Mouse (Mus musculus) adrenal gland, adult 18-20 months (tissue): ENCODE results near the gene Mthfsd. TPM values are rescaled to one million over a fixed set of nuclear protein-coding genes. Genes with fewer than 3 reads are reported as not detected.
"Not testable (repeated sequence)": the region's sequence is repeated elsewhere in the genome, so short reads cannot be mapped to it uniquely, and the experiment has no call there.

Experiments
- DNase-seq, 2 experiments: peaks; one replicate each; pipeline ENCODE4 v3.0.0; 2021 to 2022; ENCODE audit warnings: low spot score in 2 of 2
- long read RNA-seq, 2 experiments: library from polyadenylated mRNA; stranded (forward); transcript quantifications; one replicate each; pipeline ENCODE4 v2.0.0; 2021
- total RNA-seq, 2 experiments: library from RNA; stranded (reverse); gene quantifications; 1 replicate in 1 of 2; 2 replicates in 1 of 2; pipeline ENCODE4 v1.2.3; 2021

The Mthfsd gene
- 10 to 100 TPM; 28.4 to 30.6 TPM for total RNA-seq
- long read RNA-seq, experiment 1, partial matches to known transcripts = 7 of 21 reads
- long read RNA-seq, experiment 1, other reads (novel, unspliced or antisense) = 10 of 21 reads
- long read RNA-seq, experiment 2, transcript Mthfsd-206 (10 exons, 1,060 nt) = major isoform, 12 of 57 reads
- long read RNA-seq, experiment 2, partial matches to known transcripts = 24 of 57 reads
- long read RNA-seq, experiment 2, other reads (novel, unspliced or antisense) = 21 of 57 reads

DNA sequence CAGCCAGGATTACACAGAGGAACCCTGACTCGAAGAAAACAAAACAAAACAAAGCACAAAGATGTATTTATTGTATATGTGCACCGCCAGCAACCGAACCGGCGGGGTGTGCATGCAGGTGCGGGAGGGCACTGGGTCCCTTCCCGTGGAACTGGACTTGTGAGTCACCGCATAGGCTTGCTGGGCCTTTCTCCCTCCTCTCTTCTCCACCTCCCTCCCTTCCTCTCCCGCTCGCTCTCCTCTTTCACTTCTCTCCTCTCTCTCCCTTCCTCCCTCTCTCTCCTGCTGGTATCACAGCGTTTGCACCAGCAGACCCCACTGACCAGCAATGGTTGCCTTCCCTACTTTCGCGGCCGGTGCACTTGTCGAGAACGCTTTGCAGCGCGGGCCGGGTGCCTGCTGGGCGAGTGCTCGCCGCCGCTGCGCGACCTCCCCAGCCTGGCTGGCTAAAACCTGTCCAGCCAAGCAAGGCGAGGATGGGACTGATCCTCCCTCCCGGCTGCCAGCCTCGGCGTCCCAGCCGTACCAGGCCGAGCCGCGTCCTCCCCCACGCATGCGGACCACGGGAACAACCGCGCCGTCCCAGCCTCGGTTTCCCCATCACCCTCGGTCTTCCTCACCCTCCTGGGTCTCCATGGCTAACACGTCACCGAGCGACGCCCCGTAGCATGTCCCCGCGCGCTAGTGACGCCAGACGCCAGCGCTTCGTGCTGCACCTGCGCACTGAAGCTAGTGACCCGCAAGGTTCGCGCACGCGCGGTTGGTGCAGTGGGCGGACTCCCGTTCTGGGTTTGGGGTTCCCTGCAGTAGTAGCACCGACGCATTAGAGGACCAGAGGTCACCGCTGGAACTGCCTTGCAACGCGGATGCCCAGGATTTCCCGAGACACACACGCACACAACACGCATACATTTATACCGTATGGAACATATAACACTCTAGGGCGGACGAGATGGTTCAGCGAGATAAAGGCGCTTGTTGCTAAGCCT is at the start of gene Mthfsd:
Gene Mthfsd (minus strand): TSS at position 725 of the 989 bp plus-strand sequence.
- DNase-seq = peak; percentile 98 to 99

DNA sequence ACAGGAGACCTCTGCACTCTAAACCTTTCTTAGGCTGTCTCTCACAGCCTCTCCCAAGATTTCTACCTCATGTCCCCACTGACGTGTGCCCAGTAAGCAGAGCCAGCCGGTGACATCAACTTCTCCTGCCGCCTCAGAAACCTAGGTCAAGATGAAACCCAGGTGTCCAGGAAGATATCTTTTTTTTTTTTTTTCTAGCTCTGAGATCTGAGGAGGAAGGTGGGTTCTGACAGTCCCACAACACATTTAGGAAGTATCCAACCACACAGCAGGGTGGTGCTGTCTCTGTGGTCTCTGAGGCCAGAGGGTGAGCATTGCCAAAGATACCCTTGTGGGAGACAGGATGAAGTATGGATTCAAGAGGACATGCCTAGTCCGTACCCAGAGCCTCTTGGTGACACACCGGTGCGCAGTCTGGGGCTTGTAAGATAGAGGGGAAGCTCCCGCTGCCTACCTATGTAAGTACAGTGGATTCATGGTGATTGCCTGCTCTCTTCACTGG is 48.8 kb upstream of the Mthfsd start:
- DNase-seq = no peak

DNA sequence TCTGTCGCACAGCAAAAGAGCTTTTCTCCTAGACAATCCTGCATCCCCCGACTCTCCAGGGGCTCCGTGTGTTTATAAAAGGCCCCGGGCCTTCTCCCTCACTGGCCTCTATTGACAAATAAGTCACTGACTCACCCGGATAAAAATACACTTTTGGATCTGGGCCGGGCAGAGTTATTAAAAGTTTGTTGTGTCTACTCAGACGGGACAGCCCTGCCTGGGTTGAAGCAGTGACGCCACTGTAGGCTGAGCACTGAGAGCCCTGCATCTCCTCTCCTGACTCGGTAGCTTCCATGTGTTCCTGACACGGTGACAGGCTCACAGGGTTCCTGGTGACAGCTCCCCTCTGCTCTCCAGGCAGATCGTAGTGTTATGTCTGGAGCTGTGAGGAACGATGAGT is 44.2 kb upstream of the Mthfsd start:
- DNase-seq = no peak

DNA sequence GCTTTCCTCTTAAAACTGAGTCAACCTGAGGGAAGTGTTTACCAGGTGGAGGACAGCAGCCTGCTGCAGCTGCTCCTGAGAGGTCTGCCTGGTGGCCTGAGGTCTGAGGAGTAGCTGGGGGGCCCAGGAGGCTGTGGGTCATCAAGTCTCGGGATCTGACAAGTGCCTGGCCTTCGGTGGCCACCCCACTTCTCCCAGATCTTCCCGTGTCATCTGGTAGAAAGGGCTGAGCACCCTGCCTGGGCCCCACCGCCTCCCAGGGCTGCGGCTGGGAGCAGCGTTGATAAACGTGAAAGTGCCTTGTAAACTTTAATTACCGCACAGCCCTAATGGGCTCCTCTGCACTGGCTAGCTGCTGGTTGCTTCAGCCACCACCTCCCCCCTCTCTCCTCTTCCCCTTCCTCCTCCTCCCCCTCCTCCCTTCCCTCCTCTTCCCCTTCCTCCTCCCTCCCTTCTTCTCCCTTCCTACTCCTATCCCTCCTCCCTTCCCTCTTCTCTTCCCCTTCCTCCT is 40.4 kb upstream of the Mthfsd start:
- DNase-seq = no peak

DNA sequence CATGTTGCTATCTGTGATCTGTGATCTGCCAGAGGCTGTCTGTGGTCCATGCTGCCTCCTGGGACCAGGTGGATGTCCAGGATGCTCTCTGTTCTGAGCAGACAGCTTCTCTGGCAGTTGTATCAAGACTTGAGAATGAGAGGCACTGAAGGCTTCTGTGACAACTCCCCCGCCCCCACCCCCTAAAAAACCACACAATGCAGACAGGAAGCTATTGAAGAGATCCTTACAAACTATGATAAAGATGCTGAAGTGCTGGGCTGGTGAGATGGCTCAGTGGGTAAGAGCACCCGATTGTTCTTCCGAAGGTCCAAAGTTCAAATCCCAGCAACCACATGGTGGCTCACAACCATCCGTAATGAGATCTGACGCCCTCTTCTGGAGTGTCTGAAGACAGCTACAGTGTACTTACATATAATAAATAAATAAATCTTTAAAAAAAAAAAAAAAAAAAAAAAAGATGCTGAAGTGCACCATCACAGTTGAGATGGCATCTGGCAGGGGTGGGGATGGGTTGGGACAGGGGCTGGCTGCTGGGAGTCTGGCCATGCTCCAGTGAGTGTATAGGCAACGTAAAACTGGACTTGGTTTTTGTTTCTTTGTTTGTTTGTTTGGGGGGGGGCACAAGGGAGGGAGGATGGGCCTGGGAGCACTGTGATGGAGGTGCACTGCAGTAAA is 37.4 kb upstream of the Mthfsd start:
- DNase-seq = not testable (repeated sequence)

DNA sequence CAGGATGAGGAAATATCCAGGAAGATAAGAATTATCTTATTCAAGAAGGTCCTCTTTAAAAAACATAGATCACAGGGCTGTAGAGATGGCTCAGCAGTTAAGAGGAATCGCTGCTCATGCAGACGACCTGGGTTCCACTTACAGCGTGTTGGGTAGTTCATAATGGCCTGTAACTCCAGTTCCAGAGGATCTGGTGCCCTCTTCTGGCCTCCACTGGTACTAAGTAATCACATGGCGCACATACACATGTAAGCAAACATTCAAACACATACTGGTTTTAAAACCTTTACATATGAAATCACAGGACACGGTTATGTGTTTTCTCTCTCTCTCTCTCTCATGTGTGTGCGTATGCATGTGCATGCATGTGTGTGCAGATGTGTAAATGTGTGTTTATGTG is 28.7 kb upstream of the Mthfsd start:
- no peak for DNase-seq

DNA sequence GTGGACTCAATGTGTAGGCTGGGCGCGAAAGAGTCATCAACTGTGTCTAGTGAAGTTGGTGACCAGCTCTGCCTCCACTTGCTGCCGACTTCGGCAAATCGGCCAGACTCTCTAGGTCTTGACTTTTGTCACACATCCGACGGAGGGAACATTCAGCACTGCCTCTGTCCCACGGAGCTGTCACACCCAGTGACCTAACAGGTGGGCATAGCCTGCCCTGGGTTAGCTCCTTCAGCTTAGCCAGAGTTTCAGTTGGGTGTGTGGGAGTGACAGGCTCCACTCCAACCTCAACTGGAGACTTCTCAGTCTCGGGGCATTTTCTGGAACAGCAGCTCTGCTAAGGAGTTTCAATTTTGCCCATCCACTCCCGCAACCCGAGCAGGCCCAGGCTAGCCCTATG is 26.3 kb upstream of the Mthfsd start:
- DNase-seq = no peak

DNA sequence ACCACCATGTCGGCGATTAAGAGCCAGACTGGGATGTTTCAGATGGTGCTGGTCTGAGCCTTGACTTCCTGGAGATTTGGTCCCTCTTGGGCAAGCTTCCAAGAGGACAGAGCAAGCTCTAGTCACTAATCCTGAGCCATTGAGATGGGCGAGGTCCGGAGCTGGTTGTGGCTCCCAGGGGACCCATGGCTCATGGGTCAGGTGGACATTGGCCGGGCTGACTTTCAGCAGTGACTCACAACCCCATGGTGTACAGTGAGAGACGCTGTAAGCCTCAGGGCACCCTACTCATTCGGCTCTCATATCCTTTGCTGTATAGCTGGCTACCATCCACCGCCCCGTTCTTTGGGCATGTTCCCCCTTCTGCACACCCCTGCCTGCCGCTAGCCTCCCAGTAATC is 25.9 kb upstream of the Mthfsd start:
- no peak for DNase-seq

DNA sequence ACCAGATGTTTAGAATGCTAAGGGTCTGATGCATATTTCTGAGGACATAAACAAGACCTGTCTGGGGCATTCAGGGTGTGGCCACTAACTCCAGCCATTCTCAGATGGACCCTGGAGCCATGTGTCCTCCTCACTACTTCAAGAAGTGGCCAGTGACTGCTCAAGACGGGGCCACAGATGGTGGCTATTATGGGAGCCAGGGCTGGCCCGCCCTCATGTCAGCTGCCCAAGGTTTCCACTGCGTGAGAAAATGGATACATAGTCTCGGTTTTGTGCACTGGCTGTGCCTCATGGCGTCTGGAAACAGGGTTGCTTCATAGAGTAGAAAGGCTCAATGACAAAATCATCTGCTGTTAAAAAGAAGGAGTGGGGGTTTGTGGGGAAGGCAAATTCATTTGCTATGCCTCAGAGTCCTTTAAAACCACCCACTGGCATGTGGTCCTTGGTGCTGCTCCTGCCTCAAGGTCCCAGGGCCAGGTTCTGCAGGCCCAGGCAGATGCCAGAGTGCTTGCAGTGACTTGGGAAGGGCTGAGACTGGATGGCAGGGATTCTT is 24.8 kb upstream of the Mthfsd start:
- DNase-seq = no peak

DNA sequence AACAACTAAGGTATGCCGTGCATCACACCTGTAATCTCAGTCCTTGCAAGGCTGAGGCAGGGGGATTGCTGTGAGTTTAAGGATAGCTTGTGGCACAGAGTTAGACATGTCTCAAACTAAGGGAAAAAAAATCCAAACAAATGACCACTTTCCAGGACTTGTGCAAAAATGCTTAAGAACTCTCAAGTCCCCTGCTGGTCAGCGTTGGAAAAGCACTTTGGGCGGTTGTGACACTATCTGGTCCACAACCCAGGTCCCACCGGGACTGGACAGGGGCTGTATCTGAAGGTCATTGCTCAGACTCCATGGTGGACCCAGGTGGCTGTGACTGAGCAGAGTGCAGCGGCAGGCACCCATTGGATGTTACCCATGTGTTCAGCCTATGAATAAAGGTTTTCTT is 22.3 kb upstream of the Mthfsd start:
- no peak for DNase-seq

DNA sequence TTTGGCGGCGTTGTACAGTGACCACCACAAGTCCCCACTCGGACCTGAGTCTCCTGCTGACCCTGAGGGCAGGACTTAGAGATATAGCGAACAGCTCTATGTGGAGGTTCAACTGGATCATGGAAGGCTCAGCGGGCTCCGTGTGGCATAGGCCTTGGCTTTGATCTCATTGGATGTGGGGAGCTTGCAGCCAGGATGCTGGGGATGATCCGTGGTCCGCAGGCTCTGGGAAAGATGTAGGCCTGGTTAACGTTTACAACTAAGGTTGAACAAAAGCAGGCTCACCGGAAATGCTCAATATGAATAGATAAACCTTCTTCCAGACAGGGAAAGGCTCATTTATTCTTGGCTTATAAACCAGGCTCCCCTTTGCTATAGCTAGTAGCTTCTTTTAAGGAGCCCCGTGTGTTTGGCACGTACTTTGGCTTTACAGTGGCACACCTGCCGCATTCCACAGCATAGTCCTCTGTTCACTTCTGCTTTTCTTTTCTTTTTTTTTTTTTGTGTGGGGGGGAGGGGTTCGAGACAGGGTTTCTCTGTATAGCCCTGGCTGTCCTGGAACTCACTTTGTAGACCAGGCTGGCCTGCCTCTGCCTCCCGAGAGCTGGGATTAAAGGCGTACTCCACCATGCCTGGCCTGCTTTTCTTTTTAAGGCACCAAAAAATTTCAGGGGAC is 21.2 kb upstream of the Mthfsd start:
- no peak for DNase-seq

DNA sequence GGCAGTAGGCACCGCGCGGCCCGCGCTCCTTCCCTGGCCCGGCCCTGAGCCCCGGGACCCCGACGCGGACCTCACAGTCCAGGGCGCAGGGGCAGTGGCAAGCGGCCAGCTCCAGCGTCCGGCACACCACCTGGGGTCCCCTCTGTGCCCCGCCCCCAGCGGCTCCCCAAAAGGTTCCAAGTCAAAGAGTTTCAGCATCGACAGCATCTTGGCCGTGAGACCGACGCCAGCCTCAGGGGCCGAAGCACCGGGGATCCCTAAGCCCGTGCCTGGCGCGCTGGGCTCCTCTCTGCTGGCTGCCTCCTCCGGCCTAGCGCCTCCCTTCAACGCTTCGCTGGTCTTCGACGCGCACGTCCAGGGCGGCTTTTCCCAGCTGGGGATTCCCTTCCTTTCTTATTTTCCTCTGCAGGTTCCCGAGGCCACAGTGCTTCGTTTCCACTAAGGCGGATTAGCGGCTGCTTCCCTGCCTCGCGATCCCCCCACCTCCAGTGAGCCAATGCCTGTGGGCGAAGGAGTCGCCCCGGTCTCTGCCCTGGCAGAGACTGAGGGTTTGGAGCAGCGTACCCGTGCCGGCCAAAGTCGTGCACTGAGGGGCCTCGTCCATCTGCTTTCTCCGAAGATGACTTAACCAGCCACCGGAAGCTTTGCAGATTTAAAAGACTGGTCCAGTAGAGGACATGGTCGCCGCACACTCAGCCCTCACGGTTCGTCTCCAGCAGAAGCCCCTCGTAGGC is 20.5 kb upstream of the Mthfsd start:
- DNase-seq = no peak

DNA sequence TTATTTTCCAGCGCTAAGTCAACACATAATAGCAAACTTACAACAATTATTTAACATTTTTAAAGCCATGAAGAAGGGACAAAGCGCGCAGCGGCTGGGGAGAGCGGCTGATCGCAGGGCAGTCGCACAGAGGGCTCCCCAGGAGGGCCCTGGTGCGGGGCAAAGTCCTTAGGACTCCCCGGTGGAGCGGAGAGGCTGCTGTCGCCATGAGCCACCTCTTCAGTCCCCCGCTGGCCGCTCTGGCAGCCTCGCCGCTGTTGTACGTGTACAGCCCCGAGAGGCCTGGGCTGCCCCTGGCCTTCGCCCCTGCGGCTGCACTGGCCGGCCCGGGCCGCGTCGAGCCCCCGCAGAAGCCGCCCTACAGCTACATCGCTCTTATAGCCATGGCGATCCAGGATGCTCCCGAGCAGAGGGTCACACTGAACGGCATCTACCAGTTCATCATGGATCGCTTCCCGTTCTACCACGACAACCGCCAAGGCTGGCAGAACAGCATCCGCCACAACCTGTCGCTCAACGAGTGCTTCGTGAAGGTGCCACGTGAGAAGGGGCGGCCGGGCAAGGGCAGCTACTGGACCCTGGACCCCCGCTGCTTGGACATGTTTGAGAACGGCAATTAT is 19.7 kb upstream of the Mthfsd start, which contains the start of gene Foxl1:
Gene Foxl1 (plus strand): TSS at position 185 of the 620 bp plus-strand sequence.
- DNase-seq = no peak

DNA sequence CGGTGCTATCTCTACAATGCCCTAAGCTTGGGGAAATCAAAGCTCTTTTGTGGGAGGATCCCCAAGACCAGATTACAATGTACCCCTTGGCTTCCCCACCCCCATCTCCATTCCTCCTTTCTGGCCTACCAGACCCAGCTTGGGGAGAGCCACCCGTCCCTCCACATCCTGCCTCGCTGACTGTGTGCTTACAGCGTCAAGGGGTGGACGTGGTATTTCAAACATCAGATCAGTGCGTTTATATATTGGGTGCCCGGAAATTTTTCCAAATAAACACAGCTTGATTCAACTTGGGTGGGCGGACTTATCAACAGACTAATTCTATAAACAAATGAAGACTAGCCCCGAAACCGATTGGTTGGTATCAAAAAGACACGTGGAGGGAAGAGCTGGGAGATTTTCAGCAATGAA is 19.1 kb upstream of the Mthfsd start:
- DNase-seq = no peak

DNA sequence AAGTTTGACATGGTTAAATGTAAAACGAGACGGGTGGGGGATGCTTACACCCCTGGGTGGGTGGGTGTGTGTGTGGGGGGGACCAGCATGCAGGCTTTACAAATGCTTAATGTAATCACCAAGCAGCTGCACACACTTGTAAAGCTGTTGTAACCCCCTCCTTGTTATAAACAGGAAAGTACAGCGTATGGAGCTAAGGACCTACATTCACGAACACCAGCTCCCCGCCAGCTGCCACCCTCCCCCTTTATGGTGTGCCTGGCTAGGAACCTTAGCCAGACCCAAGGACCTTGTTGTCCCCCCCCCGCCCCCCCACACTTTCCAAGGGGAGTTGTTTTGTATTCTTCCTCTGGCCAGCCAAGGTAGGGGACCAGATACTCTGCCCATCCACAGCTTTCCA is 18.5 kb upstream of the Mthfsd start:
- no peak for DNase-seq

DNA sequence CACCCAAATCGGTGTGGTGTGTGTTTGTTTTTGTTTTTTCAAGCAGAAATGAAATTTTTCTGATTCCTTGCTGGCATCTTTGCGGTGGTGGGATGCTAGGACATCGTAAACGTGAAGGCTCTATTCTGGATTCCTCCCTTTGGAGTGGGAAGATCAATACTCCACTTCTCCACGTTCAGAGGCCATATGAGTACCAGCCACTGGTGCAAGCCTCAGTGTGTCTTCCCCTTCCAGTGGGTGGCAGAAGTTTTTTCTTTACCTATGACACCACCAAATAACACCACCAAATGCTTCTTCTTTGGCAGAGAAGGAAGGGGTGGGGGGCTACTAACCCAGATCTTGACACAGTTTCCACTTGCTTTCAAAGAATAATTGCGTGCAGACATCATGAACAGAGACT is 18.0 kb upstream of the Mthfsd start:
- DNase-seq = no peak

DNA sequence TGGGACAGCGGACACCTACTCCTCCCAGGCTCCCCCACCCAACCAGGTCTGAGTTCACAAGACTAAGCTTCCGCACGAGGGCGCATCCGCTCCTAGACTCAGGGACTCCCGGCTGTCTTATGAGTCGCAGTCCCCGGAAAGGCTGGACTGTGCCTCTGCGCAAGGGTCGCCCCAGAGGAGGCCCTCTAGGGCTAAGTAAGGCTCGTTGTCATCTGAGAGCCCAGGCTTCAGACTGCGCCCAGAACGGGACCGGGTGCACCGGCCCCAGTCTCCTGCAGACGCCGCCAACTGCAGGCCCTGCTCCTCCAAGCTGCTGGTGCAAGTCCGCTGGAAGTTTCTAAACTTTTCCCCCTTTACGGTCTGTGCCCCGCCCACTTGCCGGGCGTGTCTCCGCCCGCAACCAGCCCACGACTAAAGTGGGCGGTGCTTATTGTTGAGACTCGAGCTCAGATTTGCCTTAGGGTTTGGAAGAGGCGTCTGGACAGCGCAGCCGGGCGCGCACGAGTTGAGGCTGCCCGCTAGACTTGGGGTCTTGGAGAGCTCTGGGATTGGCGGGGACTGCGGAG is 17.2 kb upstream of the Mthfsd start:
- peak; percentile 65 to 66 for DNase-seq

DNA sequence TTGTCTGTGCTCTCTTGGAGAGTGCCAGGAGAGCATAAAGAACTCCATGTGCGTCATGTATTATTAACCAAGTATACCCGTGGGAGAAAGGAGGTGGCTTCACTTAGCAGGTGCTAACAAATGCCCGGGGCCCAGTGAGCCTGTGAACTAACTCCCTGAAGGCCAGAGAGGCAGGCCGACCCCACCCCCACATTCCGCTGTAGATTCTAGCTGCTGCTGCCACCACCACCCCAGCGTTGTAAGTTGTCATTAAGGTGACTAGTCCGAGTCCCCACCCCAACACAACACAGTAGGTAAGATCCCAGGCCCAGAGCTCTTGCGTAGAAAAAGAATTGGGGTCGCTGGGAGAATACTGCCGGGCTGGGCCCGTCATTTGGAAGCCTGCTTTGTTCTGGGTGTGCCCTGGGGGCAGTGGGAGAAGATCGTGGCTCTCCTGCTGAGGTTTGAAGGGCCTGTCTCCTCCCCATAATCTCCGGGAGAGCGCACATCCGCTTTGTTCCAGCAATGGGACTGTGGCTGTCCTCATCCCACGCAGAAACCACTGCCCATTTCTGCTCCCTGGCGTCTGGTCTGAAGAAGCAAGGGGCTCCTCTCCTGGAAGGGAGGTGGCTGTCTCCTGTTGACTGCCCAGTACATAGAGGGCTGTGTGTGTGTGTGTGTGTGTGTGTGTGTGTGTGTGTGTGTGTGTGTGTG is 16.5 kb upstream of the Mthfsd start:
- DNase-seq = no peak
